Mouse (Mus musculus): ENCODE results near the gene Hmgn1. TPM values are rescaled to one million over a fixed set of nuclear protein-coding genes. Genes with fewer than 3 reads are reported as not detected.
A peak's percentile ranks its signal among the peaks of the same experiment; 100 is the strongest.
"Not testable (repeated sequence)": the region's sequence is repeated elsewhere in the genome, so short reads cannot be mapped to it uniquely, and the experiment has no call there.

Gene Hmgn1
- total RNA-seq, 2 experiments from 2014 or later, result 49.5 to 61.2 TPM

GRCm38 (mm10) chr16:96156019-96156418 is 28.5 kb upstream of the Hmgn1 start:
- TF ChIP-seq CTCF (IDR thresholded peaks at IDR 0.05), result no peak
- intact Hi-C loops (cut with DNase I), result no loop called here
- DNase-seq (ENCODE audit: extremely low spot score in 1 of 2, low spot score in 2 of 2), result peak; percentile 47 to 51
- H3K27ac ChIP-seq, result no peak overlapping the region
- H3K4me3 ChIP-seq, result no peak overlapping the region

DNA sequence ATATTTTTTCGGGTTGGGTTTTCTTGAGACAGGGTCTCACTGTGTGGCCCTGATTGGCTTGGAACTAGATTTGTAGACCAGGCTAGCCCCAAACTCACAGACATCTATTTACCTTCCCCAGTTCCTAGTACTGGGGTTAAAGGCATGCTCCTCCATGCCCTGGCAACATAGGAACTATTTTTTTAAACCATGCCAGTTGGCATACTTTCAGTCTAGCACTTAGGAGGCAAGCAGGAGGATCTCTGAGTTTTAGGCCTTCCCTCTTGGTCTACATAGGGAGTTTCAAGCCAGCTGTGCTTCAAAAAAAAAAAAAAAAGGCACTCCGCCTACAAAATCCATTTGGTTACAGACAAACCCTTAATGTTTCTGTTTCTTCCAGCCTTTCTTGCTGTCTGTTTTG is 26.9 kb upstream of the Hmgn1 start:
- DNase-seq (ENCODE audit: extremely low spot score in 1 of 2, low spot score in 2 of 2), result no peak
- intact Hi-C loops (cut with DNase I), result loop anchor here (5.0 kb wide), 1 partner anchor 162 kb away; the partner anchor contains the start of gene Psmg1
- Histone ChIP-seq H3K4me3 (no peak overlapping the region), H3K27ac (no peak overlapping the region)
- TF ChIP-seq CTCF (IDR thresholded peaks at IDR 0.05), result no peak

GRCm38 (mm10) chr16:96151551-96151950 is 24.0 kb upstream of the Hmgn1 start:
- Histone ChIP-seq H3K27ac (no peak overlapping the region), H3K4me3 (no peak overlapping the region)
- intact Hi-C loops (cut with DNase I), result loop anchor here (5.0 kb wide), 1 partner anchor 159 kb away; the partner anchor contains the start of gene Psmg1
- DNase-seq (ENCODE audit: extremely low spot score in 1 of 2, low spot score in 2 of 2), result peak; percentile 63
- peak; percentile 77 for TF ChIP-seq CTCF (IDR thresholded peaks at IDR 0.05)

GRCm38 (mm10) chr16:96150995-96151394 is 23.5 kb upstream of the Hmgn1 start:
- H3K27ac ChIP-seq, result no peak overlapping the region
- intact Hi-C loops (cut with DNase I), result loop anchor here (5.0 kb wide), 1 partner anchor 159 kb away; the partner anchor contains the start of gene Psmg1
- DNase-seq (ENCODE audit: extremely low spot score in 1 of 2, low spot score in 2 of 2), result no peak
- TF ChIP-seq CTCF (IDR thresholded peaks at IDR 0.05), result no peak
- H3K4me3 ChIP-seq, result no peak overlapping the region

DNA sequence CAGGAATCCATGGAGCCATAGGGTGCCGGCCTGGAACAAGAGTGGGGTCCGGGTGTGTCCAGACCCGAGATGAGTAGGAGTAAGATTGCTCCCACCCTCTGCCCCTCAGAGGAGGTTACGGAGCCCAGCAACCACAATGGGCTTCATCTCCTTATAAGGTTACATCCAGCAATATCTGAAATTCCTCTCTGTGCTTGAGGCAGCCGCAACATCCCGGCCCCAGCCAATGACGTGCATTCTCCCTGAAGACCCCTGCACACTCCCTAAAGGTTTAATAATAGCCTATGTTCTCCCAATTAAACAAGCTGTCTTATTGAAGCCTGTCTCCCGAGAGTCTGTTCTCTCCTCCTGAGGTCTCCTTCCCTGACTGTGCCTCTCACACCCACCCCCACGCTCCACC is 21.8 kb upstream of the Hmgn1 start:
- H3K27ac ChIP-seq, result no peak overlapping the region
- H3K4me3 ChIP-seq, result no peak overlapping the region
- intact Hi-C loops (cut with DNase I), result loop anchor here (5.0 kb wide), 2 partner anchors 107 to 193 kb away; no protein-coding TSS in a partner anchor
- no peak for DNase-seq (ENCODE audit: extremely low spot score in 1 of 2, low spot score in 2 of 2)
- TF ChIP-seq CTCF (IDR thresholded peaks at IDR 0.05), result no peak

GRCm38 (mm10) chr16:96148834-96149233 is 21.3 kb upstream of the Hmgn1 start:
- intact Hi-C loops (cut with DNase I), result loop anchor here (5.0 kb wide), 2 partner anchors 107 to 193 kb away; no protein-coding TSS in a partner anchor

DNA sequence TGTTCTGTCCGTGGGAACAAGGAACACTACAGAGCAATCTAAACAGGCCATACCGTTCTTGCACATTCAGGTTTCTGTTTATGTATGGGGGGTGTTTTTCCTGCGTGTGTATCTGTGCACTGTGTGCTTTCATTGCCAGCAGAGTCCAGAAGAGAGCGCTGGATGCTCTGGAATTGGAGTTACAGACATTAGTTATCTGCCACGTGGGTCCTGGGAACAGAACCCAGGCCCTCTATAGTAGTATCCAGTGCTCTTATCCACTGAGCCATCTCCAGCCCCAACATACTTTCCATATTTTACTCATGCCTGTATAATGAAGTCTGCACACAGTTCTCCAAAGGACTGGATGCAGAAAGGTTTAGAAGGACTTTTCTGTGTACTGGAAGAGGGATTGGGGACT is 18.3 kb upstream of the Hmgn1 start:
- DNase-seq (ENCODE audit: extremely low spot score in 1 of 2, low spot score in 2 of 2), result no peak
- intact Hi-C loops (cut with DNase I), result loop anchor here (2.0 to 5.0 kb wide), 4 partner anchors 17 to 196 kb away; partner anchors contain the start of gene Brwd1
- no peak for TF ChIP-seq CTCF (IDR thresholded peaks at IDR 0.05)
- peak overlapping the region; percentile 53; the same call in 1 of the 2 replicates for H3K27ac ChIP-seq
- peak overlapping the region; percentile 64 for H3K4me3 ChIP-seq

More at GRCm38 (mm10) chr16:96148834-96149233, 21.3 kb upstream of the Hmgn1 start:
- TF ChIP-seq CTCF (IDR thresholded peaks at IDR 0.05), result no peak
- Histone ChIP-seq H3K4me3 (no peak overlapping the region), H3K27ac (no peak overlapping the region)
- no peak for DNase-seq (ENCODE audit: extremely low spot score in 1 of 2, low spot score in 2 of 2)

DNA sequence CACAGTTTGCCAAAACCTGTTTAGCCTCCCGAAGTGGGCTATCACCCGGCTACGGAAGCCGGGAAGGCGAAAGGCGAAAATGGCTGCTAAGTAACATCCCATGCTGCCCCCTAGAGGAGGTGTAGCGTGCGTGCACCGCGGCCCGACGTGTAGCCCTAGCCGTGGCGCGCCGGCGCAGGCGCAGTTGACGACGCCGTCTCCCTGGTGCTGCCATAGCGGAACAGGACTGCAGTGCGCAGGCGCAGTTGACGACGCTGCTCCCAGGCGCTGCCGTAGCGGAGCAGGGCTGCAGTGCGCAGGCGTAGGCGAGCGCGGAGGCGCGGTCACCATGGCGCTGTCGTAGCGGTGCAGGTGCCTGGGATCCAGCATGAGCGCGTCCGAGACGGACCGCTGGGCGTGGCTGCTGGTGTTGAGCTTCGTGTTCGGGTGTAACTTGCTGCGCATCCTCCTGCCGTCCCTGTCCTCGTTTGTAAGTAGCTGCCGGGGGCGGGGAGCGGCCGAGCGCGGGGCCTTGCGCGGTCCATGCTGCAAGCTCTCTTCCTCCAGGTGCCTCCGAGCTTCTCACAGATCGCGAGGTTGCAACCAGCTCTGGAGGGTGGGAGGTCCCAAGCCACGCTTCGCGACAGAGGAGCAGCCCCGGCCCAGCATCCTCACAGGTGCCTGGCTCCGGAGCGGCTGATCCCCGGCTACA is 17.7 kb upstream of the Hmgn1 start, which contains the start of gene Wrb:
TSS of gene Wrb (plus strand) at position 298 of the 691 bp plus-strand sequence.
- peak within 1 kb of the TSS; percentile 64 for H3K4me3 ChIP-seq
- intact Hi-C loops (cut with DNase I), result loop anchor here (2.0 to 5.0 kb wide), 4 partner anchors 16 to 197 kb away; partner anchors contain the start of gene Brwd1
- peak within 1 kb of the TSS; percentile 53; the same call in 1 of the 2 replicates for H3K27ac ChIP-seq
- DNase-seq (ENCODE audit: extremely low spot score in 1 of 2, low spot score in 2 of 2), result peak; percentile 100
- peak; percentile 97 for TF ChIP-seq CTCF (IDR thresholded peaks at IDR 0.05)

GRCm38 (mm10) chr16:96144748-96145109 is 17.2 kb upstream of the Hmgn1 start:
- not testable (repeated sequence) for DNase-seq (ENCODE audit: extremely low spot score in 1 of 2, low spot score in 2 of 2); H3K27ac ChIP-seq
- intact Hi-C loops (cut with DNase I), result loop anchor here (2.0 to 5.0 kb wide), 4 partner anchors 16 to 198 kb away; partner anchors contain the start of gene Brwd1
- H3K4me3 ChIP-seq, result peak overlapping the region; percentile 64

DNA sequence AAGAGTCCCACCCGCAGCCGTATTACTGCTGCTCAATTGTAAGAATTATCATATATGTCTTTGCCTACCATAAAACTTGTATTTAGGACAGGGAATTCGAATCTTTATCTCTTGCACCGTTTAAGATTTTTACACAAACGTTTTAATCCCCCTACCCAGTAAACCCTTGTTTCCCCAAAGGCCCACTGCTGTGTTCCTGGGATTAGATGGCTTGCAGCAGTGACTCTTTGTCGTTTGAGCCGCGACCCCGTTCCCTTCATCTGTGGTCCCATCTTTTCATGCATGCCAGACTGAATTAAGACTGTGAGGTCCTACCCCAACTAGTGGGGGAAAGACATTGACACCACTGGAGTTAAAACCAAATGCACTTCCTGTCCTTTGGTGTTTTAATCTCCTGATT is 937 bp upstream of the Hmgn1 start:
- H3K27ac ChIP-seq, result peak overlapping the region; percentile 83

GRCm38 (mm10) chr16:96127288-96127656 is 257 bp downstream of the Hmgn1 start:
- Histone ChIP-seq H3K4me3 (peak overlapping the region; percentile 79), H3K27ac (peak overlapping the region; percentile 83)
- no peak for TF ChIP-seq CTCF (IDR thresholded peaks at IDR 0.05)
- DNase-seq (ENCODE audit: extremely low spot score in 1 of 2, low spot score in 2 of 2), result no peak
- intact Hi-C loops (cut with DNase I), result no loop called here

More for the DNA sequence above, 937 bp upstream of the Hmgn1 start:
- H3K4me3 ChIP-seq, result peak overlapping the region; percentile 79
- no peak for DNase-seq (ENCODE audit: extremely low spot score in 1 of 2, low spot score in 2 of 2)
- TF ChIP-seq CTCF (IDR thresholded peaks at IDR 0.05), result no peak
- intact Hi-C loops (cut with DNase I), result loop anchor here (1.0 to 2.0 kb wide), 2 partner anchors 16 to 45 kb away; partner anchors contain the start of gene Wrb

DNA sequence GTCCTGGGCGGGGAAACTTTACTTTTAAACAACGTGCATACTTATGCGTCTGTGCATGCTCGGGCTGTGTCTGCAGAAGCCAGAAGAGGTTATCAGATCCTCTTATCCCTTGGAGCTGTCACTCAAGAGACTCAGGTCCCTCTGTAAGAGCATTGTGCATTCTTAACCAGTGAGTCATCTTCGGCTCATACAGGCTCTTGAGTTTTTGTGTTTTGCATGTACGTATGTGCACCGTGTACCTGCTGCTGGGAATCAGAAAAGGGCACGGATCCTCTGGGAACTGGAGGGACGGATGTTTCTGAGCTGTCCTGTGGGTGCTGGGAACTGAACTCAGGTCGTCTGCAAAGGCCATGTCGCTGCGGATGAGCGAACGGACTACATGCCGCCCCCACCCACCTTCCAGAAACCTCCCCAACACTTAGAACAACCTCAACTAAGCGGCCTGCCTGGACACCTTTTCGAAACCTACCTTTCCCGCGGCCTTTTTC is 801 bp downstream of the Hmgn1 start:
- Histone ChIP-seq H3K4me3 (peak overlapping the region; percentile 79), H3K27ac (peak overlapping the region; percentile 83)
- intact Hi-C loops (cut with DNase I), result no loop called here
- no peak for DNase-seq (ENCODE audit: extremely low spot score in 1 of 2, low spot score in 2 of 2)
- TF ChIP-seq CTCF (IDR thresholded peaks at IDR 0.05), result no peak

Data from left cerebral cortex, adult 2 months (tissue).